Comparison of ENCODE assay signal across 8 mouse cellular contexts in the genomic region with DNA sequence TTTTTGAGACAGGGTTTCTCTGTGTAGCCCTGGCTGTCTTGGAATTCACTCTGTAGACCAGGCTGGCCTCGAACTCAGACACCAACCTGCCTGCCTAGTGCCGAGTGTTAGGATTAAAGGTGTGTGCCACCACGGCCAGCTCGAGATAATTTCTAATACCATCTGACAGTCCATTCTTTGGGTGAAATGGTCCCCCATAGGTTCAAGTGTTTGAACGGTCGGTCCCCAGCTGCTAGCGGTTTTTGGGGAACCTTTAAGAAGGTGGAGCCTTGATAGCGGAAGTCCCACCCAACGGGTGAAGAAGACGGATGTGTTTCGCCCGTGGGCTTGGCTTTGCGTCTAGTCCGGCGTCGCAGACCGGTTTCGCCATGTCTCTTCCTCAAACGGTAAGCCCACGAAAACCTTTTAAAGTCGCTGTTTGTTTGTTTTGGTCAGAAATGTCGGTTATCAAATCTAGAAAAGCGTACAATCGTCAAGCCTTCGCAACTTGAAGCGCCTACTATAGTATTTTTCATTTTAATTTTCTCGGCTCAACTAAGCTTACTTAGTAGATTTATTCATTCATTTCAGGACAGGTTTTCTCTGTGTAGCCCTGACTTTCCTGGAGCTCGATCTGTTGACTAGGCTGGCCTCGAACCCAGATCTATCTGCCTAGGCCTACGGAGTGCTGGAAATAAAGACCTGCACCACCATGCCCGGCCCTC. TPM values are rescaled to one million over a fixed set of nuclear protein-coding genes. Genes with fewer than 3 reads are reported as not detected.
DNase-seq lines count a peak whose midpoint lies in the region; ATAC-seq and TF ChIP-seq lines count a peak whose summit lies in the region.

No protein-coding gene starts in this region.

- peak; percentile 70 for ATAC-seq in embryonic facial prominence, embryonic 14.5 days (ENCODE audit: low read depth)
- ATAC-seq in limb, embryonic 13.5 days (ENCODE audit: low FRiP score, low read depth) = peak; percentile 73
- ATAC-seq in midbrain, embryonic 15.5 days (replicated peaks) = peak; percentile 84

- TF ChIP-seq CTCF in spleen, adult 2 months (IDR thresholded peaks at IDR 0.05; ENCODE audit: extremely low read depth, insufficient read depth, insufficient read length, insufficient replicate concordance) = no peak

- H3K36me3 ChIP-seq in embryonic facial prominence, embryonic 14.5 days (ENCODE audit: control insufficient read depth, insufficient read depth, low read length) = peaks cover 4% of the 10 kb centered on the region
- peaks cover 7% of the 10 kb centered on the region for H3K36me3 ChIP-seq in limb, embryonic 13.5 days
- H3K36me3 ChIP-seq in midbrain, embryonic 15.5 days (replicated peaks) = peaks cover 6% of the 10 kb centered on the region; the same call in 1 of the 2 replicates
- no peaks in the 10 kb centered on the region for H3K36me3 ChIP-seq in spleen, adult 2 months (ENCODE audit: control insufficient read depth, insufficient read depth, low read length)

- H3K27ac ChIP-seq in embryonic facial prominence, embryonic 14.5 days (replicated peaks; ENCODE audit: low read depth, low read length) = peak overlapping the region; percentile 59
- peak overlapping the region; percentile 28; the same call in 1 of the 2 replicates for H3K27ac ChIP-seq in limb, embryonic 13.5 days
- peak overlapping the region; percentile 51 for H3K27ac ChIP-seq in midbrain, embryonic 15.5 days
- H3K27ac ChIP-seq in spleen, adult 2 months (ENCODE audit: insufficient read depth, low read length) = peak overlapping the region; percentile 46

- H3K4me1 ChIP-seq in embryonic facial prominence, embryonic 14.5 days (ENCODE audit: control insufficient read depth, insufficient read depth, low read length) = peaks cover 4% of the 10 kb centered on the region; the same call in 1 of the 2 replicates
- peaks cover 18% of the 10 kb centered on the region for H3K4me1 ChIP-seq in limb, embryonic 13.5 days
- peaks cover 28% of the 10 kb centered on the region for H3K4me1 ChIP-seq in midbrain, embryonic 15.5 days
- peaks cover 6% of the 10 kb centered on the region; the same call in 1 of the 2 replicates for H3K4me1 ChIP-seq in spleen, adult 2 months (ENCODE audit: control insufficient read depth, insufficient read depth, insufficient read length)

- H3K4me3 ChIP-seq in embryonic facial prominence, embryonic 14.5 days (ENCODE audit: low read depth, low read length) = peak overlapping the region; percentile 46
- H3K4me3 ChIP-seq in limb, embryonic 13.5 days = peak overlapping the region; percentile 66
- H3K4me3 ChIP-seq in midbrain, embryonic 15.5 days = peak overlapping the region; percentile 55
- peak overlapping the region; percentile 65 for H3K4me3 ChIP-seq in spleen, adult 2 months (ENCODE audit: extremely low read depth, insufficient read depth, insufficient read length)

- DNase-seq in 3T3-L1 (ENCODE audit: low read depth, low spot score) = peak; percentile 93
- peak; percentile 31 to 57 for DNase-seq in adrenal gland, postnatal 4 days (ENCODE audit: low spot score in 2 of 2)
- DNase-seq in embryonic facial prominence, embryonic 14.5 days (ENCODE audit: low spot score) = peak; percentile 95
- peak; percentile 91 for DNase-seq in heart, adult 8-10 months (ENCODE audit: low spot score)
- peak; percentile 83 to 84 for DNase-seq in kidney, adult 8-10 months
- DNase-seq in spleen, adult 2 months (ENCODE audit: low read depth in 1 of 2, low spot score in 2 of 2) = peak; percentile 76 to 82

- no peaks in the 10 kb centered on the region for H3K9me3 ChIP-seq in embryonic facial prominence, embryonic 14.5 days (ENCODE audit: control insufficient read depth, low read length)
- no peaks in the 10 kb centered on the region for H3K9me3 ChIP-seq in limb, embryonic 13.5 days
- no peaks in the 10 kb centered on the region for H3K9me3 ChIP-seq in midbrain, embryonic 15.5 days

- peak overlapping the region; percentile 59 for H3K9ac ChIP-seq in embryonic facial prominence, embryonic 14.5 days (ENCODE audit: low read depth, low read length)
- H3K9ac ChIP-seq in limb, embryonic 13.5 days = peak overlapping the region; percentile 72
- H3K9ac ChIP-seq in midbrain, embryonic 15.5 days = peak overlapping the region; percentile 54

- H3K27me3 ChIP-seq in embryonic facial prominence, embryonic 14.5 days (replicated peaks; ENCODE audit: control insufficient read depth, insufficient read depth, low read length) = no peaks in the 10 kb centered on the region
- no peaks in the 10 kb centered on the region for H3K27me3 ChIP-seq in limb, embryonic 13.5 days
- no peaks in the 10 kb centered on the region for H3K27me3 ChIP-seq in midbrain, embryonic 15.5 days (replicated peaks)
- no peaks in the 10 kb centered on the region for H3K27me3 ChIP-seq in spleen, adult 2 months (ENCODE audit: control insufficient read depth, insufficient read depth, low read length)

- WGBS in embryonic facial prominence, embryonic 14.5 days = 3% methylated on average over 31 of the region's 31 CpGs
- 3% methylated on average over 31 of the region's 31 CpGs for WGBS in limb, embryonic 13.5 days
- WGBS in midbrain, embryonic 15.5 days = 3% methylated on average over 31 of the region's 31 CpGs
- 2% methylated on average over 31 of the region's 31 CpGs for WGBS in spleen, adult 2 months

- peak overlapping the region; percentile 71 for H3K4me2 ChIP-seq in embryonic facial prominence, embryonic 14.5 days (ENCODE audit: low read depth, low read length)
- H3K4me2 ChIP-seq in limb, embryonic 13.5 days (replicated peaks) = peak overlapping the region; percentile 83
- peak overlapping the region; percentile 75 for H3K4me2 ChIP-seq in midbrain, embryonic 15.5 days

- TF ChIP-seq POLR2A in spleen, adult 2 months (IDR thresholded peaks at IDR 0.05; ENCODE audit: low read depth, low read length) = peak; percentile 75; the same call in 1 of the 2 replicates

RNA-seq across cellular contexts. Expression of gene Prr3, which starts 14.3 kb away (rescaled TPM):
- 10 to 100 TPM; 40.9 to 44.2 TPM for total RNA-seq in adrenal gland, postnatal 4 days (2021)
- polyA plus RNA-seq in embryonic facial prominence, embryonic 14.5 days (2014; fragmentation: Nextera tagmentation; extraction: Ambion mirVana) = 31.5 and 33.7 TPM in 2 replicates
- 1 to 10 TPM; 2.0 to 4.0 (median 2.9) TPM for total RNA-seq in heart, adult 8-10 months (2022)
- polyA plus RNA-seq in limb, embryonic 13.5 days (2015; fragmentation: Nextera tagmentation; extraction: Ambion mirVana) = 44.4 and 46.4 TPM in 2 replicates
- 99.3 and 102 TPM in 2 replicates for polyA plus RNA-seq in midbrain, embryonic 15.5 days (2015; fragmentation: Nextera tagmentation; extraction: Ambion mirVana)
- polyA plus RNA-seq in spleen, adult 2 months (2012; rRNA removed) = 19.3 and 24.3 TPM in 2 replicates

RNA-seq across cellular contexts. Expression of gene Gnl1, which starts 14.7 kb away (rescaled TPM):
- total RNA-seq in adrenal gland, postnatal 4 days (2021) = 10 to 100 TPM; 61.1 to 64.2 TPM
- polyA plus RNA-seq in embryonic facial prominence, embryonic 14.5 days (2014; fragmentation: Nextera tagmentation; extraction: Ambion mirVana) = 39.9 and 46.3 TPM in 2 replicates
- 10 to 100 TPM; 32.1 to 41.0 (median 35.1) TPM for total RNA-seq in heart, adult 8-10 months (2022)
- 60.8 and 65.1 TPM in 2 replicates for polyA plus RNA-seq in limb, embryonic 13.5 days (2015; fragmentation: Nextera tagmentation; extraction: Ambion mirVana)
- 62.6 and 64.8 TPM in 2 replicates for polyA plus RNA-seq in midbrain, embryonic 15.5 days (2015; fragmentation: Nextera tagmentation; extraction: Ambion mirVana)
- polyA plus RNA-seq in spleen, adult 2 months (2012; rRNA removed) = 28.9 and 33.9 TPM in 2 replicates

RNA-seq across cellular contexts. Expression of gene Abcf1, which starts 24.8 kb away (rescaled TPM):
- total RNA-seq in adrenal gland, postnatal 4 days (2021) = 100 to 1,000 TPM in 1 of 2 experiments, 10 to 100 TPM in 1; 96.2 to 107 TPM
- polyA plus RNA-seq in embryonic facial prominence, embryonic 14.5 days (2014; fragmentation: Nextera tagmentation; extraction: Ambion mirVana) = 72.1 and 76.4 TPM in 2 replicates
- total RNA-seq in heart, adult 8-10 months (2022) = 10 to 100 TPM; 70.8 to 76.2 (median 72.2) TPM
- polyA plus RNA-seq in limb, embryonic 13.5 days (2015; fragmentation: Nextera tagmentation; extraction: Ambion mirVana) = 104 and 109 TPM in 2 replicates
- polyA plus RNA-seq in midbrain, embryonic 15.5 days (2015; fragmentation: Nextera tagmentation; extraction: Ambion mirVana) = 89.3 and 92.1 TPM in 2 replicates
- 65.1 and 79.6 TPM in 2 replicates for polyA plus RNA-seq in spleen, adult 2 months (2012; rRNA removed)

RNA-seq across cellular contexts. Expression of gene H2-T24, which starts 26.0 kb away (rescaled TPM):
- 1 to 10 TPM; 2.5 to 3.3 TPM for total RNA-seq in adrenal gland, postnatal 4 days (2021)
- polyA plus RNA-seq in embryonic facial prominence, embryonic 14.5 days (2014; fragmentation: Nextera tagmentation; extraction: Ambion mirVana) = 2.2 and 2.4 TPM in 2 replicates
- total RNA-seq in heart, adult 8-10 months (2022) = 1 to 10 TPM; 6.1 to 7.4 (median 7.1) TPM
- polyA plus RNA-seq in limb, embryonic 13.5 days (2015; fragmentation: Nextera tagmentation; extraction: Ambion mirVana) = 3.4 and 4.1 TPM in 2 replicates
- 8.4 and 10.0 TPM in 2 replicates for polyA plus RNA-seq in midbrain, embryonic 15.5 days (2015; fragmentation: Nextera tagmentation; extraction: Ambion mirVana)
- 19.1 and 19.2 TPM in 2 replicates for polyA plus RNA-seq in spleen, adult 2 months (2012; rRNA removed)

RNA-seq across cellular contexts. Expression of gene H2-T23, which starts 38.3 kb away (rescaled TPM):
- total RNA-seq in adrenal gland, postnatal 4 days (2021) = 10 to 100 TPM; 33.9 to 55.1 TPM
- 9.6 and 10.1 TPM in 2 replicates for polyA plus RNA-seq in embryonic facial prominence, embryonic 14.5 days (2014; fragmentation: Nextera tagmentation; extraction: Ambion mirVana)
- total RNA-seq in heart, adult 8-10 months (2022) = 10 to 100 TPM; 26.8 to 28.5 (median 27.9) TPM
- polyA plus RNA-seq in limb, embryonic 13.5 days (2015; fragmentation: Nextera tagmentation; extraction: Ambion mirVana) = 7.3 TPM in 2 replicates
- polyA plus RNA-seq in midbrain, embryonic 15.5 days (2015; fragmentation: Nextera tagmentation; extraction: Ambion mirVana) = 5.5 and 6.6 TPM in 2 replicates
- polyA plus RNA-seq in spleen, adult 2 months (2012; rRNA removed) = 344 and 382 TPM in 2 replicates

Comparison
In these comparisons a context has a peak if more than half of its experiments do, and no peak if none do; other contexts are left out.
1. Peak in every context shown above with its lines: DNase-seq, ATAC-seq, H3K4me3 ChIP-seq and H3K27ac ChIP-seq.
2. DNase-seq: peak in every context shown above with its lines; median percentile 95 in embryonic facial prominence, embryonic 14.5 days; 93 in 3T3-L1; 91 in heart, adult 8-10 months; 84 in kidney, adult 8-10 months; 79 in spleen, adult 2 months; 44 in adrenal gland, postnatal 4 days.